Mouse (Mus musculus) inflammation-experienced regulatory T-cells (primary cell): Measurements from ENCODE around the gene Celsr2. TPM values are rescaled to one million over a fixed set of nuclear protein-coding genes. Genes with fewer than 3 reads are reported as not detected.

ENCODE experiments used
- polyA plus RNA-seq, 2 experiments: library from polyadenylated mRNA; unstranded; fragments of 100-300 nt; shearing (Covaris generic); gene quantifications; one replicate each; pipeline ENCODE4 v1.2.1; 2017

The Celsr2 gene
- 1 to 10 TPM in 1 of 2 experiments, under 1 TPM in 1; 0.93 to 2.9 TPM for polyA plus RNA-seq

DNA sequence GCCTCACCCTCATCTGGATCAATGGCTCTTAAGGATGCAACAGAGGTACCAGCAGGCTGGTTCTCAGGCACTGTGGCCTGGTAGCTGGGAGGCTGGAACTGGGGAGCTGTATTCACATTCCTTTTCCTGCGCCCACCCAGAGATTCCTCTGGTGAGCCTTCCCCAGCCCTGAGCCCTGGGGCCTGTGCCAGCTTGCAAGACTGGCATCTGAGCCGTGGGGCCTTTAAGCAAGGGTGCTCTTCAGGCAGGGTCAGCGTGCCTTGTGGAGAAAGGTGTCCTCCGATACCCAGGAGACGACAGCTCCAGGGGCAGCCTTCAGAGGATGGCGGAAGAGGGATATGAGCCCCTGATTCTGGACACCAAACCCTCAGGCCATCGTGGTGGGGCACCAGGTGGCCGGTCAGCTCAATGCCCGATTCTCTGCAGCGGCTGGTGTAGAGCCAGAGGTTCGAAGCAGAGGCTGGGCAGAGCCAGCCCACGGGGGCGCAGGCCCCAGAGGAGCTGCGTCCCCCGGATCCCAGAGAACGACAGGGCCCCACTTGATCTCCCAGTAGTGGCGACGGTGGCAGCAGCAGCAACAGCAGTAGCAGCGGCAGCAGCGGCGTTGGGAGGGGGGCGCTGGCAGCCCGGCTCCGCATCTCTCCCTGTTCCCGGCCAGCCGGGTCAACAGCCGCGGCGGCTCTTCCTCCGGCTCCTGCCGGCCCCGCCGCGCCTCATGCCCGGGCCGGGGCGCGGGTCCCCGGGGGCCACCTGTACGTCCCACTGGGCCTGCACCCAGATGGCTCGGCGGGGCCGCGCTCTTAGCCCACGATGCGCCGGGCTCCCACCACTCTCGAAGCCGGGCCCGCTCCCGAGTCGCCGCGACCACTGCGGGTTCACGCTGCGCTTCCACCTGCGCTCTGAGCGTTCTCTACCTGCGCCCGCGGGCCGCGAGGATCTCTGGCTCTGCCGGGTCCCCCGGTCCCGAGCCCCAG, at the start of gene Celsr2:
Celsr2 (minus strand) TSS at position 696 of the 974 bp plus-strand sequence.

DNA sequence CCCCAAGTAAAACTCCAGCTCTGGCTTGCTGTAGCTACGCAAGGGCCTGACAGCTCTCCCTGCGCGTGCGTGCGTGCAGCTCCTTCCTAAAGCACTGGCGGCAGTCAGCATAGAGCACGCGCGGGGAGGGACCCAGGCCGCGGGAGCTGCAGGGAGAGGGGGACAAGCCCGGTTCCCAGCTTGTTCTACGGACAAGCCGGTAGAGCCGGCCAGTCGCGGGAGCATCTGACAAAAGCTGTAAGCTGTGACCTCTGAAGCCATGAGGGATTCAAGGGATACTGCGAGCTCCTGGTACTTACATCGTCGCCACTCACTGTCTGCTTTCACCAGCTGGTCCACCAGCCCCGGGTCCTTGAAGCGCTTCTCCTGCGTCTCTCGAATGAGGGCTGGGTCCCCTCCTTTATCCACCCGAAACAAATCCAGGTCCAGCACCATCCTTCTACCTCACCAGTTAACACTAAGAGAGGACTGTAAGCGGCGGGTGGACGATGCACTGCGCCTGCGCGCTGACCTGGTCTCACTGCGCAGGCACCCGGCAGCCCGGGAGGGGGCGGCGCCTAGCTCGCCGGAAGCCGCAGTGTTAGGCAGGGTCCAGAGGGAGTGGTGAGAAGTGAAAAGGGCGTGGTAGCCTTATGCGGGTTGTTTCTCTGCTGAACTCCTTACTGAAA, 29.5 kb upstream of the Celsr2 start, which contains the start of gene Sars:
Sars (minus strand) TSS at position 512 of the 668 bp plus-strand sequence.

DNA sequence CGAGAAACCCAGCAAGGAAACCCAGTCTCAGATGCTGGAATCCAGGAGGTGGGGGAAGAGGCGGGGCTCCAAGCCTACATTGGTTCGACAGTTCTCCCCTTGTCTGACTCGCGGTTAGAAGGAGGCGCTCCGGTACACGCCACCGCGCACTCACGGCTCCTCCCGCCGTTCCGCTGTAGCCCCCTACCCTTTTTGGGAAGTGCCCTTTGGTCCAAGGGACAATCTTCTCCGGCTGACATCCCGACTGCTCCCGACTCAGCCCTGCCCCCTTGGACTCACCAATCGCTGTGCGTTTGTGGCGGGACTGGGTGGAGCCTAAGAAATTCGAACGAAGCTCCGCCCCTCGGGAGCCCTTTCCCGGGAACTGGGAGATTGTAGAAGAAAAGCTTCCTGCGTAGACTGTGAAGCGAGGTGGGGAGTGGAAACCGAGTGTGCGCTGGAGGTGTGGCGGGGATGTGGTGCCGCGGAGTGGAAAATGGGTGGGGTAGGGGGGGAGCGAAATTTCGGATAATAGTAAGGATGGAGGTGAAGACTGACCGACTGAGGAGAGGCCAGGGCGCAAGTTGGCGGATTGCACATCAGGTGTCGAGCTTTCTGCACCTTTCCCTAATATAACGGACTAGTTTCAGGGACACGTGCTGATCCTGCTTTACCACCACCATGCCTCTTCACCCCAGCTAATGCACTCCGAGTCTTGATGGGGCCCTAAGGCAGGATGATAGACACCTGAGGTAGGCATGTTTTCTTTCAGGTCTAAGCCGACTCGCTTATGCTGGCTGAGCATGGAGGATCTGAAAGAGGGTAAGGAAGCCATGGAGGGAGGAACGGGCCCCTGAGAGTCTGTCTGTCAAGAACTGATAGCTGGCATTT, 31.6 kb downstream of the Celsr2 start, which contains the start of gene Psrc1:
Psrc1 (plus strand) TSS at position 355 of the 870 bp plus-strand sequence.

DNA sequence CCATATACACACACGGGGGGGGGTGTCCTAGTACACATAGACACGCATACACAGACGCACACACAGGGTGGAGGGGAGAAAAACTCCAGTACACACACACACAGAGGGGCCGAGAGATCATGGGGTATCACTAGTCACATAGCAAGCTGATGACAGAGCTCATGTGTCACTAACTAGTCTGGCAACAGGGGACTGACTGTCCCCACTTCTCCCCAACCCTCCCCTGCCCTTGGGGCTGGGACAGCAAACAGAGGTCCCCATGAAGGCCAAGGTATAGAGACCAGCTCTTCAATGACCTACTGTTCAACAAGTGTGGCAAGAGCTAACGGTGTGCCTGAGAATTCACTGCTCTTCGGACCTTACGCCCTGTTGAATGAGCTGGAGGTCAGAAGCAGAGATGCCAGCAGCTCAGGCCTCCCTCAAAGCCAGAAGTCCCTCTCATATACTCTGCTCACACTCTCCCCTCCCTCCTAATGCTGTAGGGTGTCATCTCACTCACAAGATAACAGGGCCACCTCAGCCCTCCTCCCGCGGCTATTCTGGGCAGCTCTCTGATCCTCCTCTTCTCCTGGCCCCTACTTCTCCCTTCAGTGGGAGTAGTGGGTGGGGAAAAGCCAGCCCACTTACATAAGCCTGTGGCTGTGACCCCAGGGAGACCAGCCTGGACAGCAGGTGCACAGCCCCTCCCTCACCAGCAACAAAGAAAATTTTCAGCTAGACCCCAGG, 50.9 kb downstream of the Celsr2 start, which contains the start of gene Mybphl:
Mybphl (plus strand) TSS at position 642 of the 726 bp plus-strand sequence.

Other genes starting within 250 kb of the Celsr2 start
- gene Amigo1, start 229.2 kb downstream of the Celsr2 start, polyA plus RNA-seq: 1 to 10 TPM; 1.0 to 1.3 TPM
- gene Cyb561d1, start 214.3 kb downstream of the Celsr2 start, polyA plus RNA-seq: 10 to 100 TPM; 18.3 to 26.0 TPM
- gene Atxn7l2, start 204.6 kb downstream of the Celsr2 start, polyA plus RNA-seq: 10 to 100 TPM in 1 of 2 experiments, 1 to 10 TPM in 1; 5.5 to 11.5 TPM
- gene Sypl2, start 188.9 kb downstream of the Celsr2 start, polyA plus RNA-seq: not detected
- 100 to 1,000 TPM; 119 to 124 TPM for gene Psma5, start 158.6 kb downstream of the Celsr2 start, polyA plus RNA-seq
- gene Sort1, start 131.5 kb downstream of the Celsr2 start, polyA plus RNA-seq: 1 to 10 TPM in 1 of 2 experiments, under 1 TPM in 1; 0.45 to 1.8 TPM
- not detected for gene Mybphl, start 50.6 kb downstream of the Celsr2 start, polyA plus RNA-seq
- gene Psrc1, start 31.7 kb downstream of the Celsr2 start, polyA plus RNA-seq: 1 to 10 TPM; 2.6 to 3.0 TPM
- 100 to 1,000 TPM; 135 to 168 TPM for gene Sars, start 29.7 kb upstream of the Celsr2 start, polyA plus RNA-seq
- 1 to 10 TPM in 1 of 2 experiments, under 1 TPM in 1; 0.52 to 4.4 TPM for gene 1700013F07Rik, start 118.6 kb upstream of the Celsr2 start, polyA plus RNA-seq
- 1 to 10 TPM; 1.1 to 3.6 TPM for gene 5330417C22Rik, start 121.0 kb upstream of the Celsr2 start, polyA plus RNA-seq
- 10 to 100 TPM; 27.2 to 37.9 TPM for gene Tmem167b, start 146.9 kb upstream of the Celsr2 start, polyA plus RNA-seq
- gene Taf13, start 156.1 kb upstream of the Celsr2 start, polyA plus RNA-seq: 10 to 100 TPM; 23.3 to 32.4 TPM
- 10 to 100 TPM; 14.1 to 26.7 TPM for gene Wdr47, start 175.7 kb upstream of the Celsr2 start, polyA plus RNA-seq
- gene Clcc1, start 238.4 kb upstream of the Celsr2 start, polyA plus RNA-seq: 10 to 100 TPM; 63.9 to 77.3 TPM